Mouse (Mus musculus): Measurements from ENCODE around the gene Shroom2. TPM values are rescaled to one million over a fixed set of nuclear protein-coding genes. Genes with fewer than 3 reads are reported as not detected.

The Shroom2 gene
- polyA plus RNA-seq (2012; rRNA removed) (7.0 and 8.0 TPM in 2 replicates), polyA plus RNA-seq (2014; fragmentation: Nextera tagmentation; extraction: Ambion mirVana) (8.2 and 8.7 TPM in 2 replicates)

DNA sequence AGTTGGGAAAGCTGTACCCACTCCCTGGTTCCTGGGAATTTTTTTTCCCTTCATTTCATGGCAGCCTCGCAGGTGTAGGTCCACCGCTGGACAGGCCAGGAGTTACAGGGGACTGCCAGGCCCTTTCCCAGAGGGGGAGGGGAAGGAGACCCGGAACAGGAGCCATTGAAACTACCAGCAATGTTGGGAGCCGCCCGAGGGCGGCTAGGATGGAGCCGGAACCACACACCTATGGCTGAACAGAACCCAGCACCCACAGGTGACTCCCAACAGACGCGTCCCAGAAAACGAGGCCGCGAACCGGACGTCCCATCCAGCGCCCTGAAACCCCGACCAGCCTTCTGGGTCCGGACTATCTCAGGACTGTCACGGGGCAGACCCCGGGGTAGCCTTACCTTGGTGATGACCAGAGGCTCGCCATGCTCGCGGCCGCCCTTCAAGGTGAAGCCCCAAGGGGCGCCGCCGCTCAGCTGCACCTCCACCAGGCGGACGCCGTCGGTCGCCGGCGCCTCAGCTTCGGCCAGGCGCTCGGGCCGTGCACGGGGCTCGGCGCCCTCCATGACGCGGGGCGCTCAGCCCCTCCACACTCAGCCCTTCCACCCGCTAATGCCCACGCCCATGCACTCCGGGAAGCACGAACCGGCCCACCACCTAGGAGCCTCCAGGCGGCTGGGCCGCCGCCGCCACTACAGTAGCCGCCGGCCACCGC is at the start of gene Shroom2:
Shroom2 (minus strand) TSS at position 575 of the 709 bp plus-strand sequence.
- no peak for TF ChIP-seq POLR2A (IDR thresholded peaks at IDR 0.05; ENCODE audit: borderline replicate concordance, extremely low read depth, insufficient read depth, insufficient read length)
- DNase-seq (ENCODE audit: low spot score) (no peak), ATAC-seq (ENCODE audit: low FRiP score, low read depth) (peak; percentile 80)
- Histone ChIP-seq H3K4me1 (ENCODE audit: control insufficient read depth, insufficient read depth, low read length) (no peaks in the 10 kb centered on the region), H3K4me3 (replicated peaks; ENCODE audit: low read length) (peak within 1 kb of the TSS; percentile 55), H3K36me3 (ENCODE audit: control insufficient read depth, insufficient read depth, low read length) (no peaks in the 10 kb centered on the region), H3K27ac (replicated peaks; ENCODE audit: low read depth, low read length) (0 out of 2 replicates have a peak within 1 kb of the TSS, but pooled peaks have one; percentile 19), H3K9me3 (ENCODE audit: control insufficient read depth, low read length) (no peaks in the 10 kb centered on the region), H3K27me3 (ENCODE audit: control insufficient read depth, insufficient read depth, low read length) (peaks cover 4% of the 10 kb centered on the region; the same call in 1 of the 2 replicates), H3K9ac (ENCODE audit: low read depth, low read length, severe bottlenecking) (peak within 1 kb of the TSS; percentile 61), H3K4me2 (replicated peaks; ENCODE audit: low read depth, low read length, severe bottlenecking) (peak within 1 kb of the TSS; percentile 57)
- 21% methylated on average over 47 of the region's 55 CpGs for WGBS

DNA sequence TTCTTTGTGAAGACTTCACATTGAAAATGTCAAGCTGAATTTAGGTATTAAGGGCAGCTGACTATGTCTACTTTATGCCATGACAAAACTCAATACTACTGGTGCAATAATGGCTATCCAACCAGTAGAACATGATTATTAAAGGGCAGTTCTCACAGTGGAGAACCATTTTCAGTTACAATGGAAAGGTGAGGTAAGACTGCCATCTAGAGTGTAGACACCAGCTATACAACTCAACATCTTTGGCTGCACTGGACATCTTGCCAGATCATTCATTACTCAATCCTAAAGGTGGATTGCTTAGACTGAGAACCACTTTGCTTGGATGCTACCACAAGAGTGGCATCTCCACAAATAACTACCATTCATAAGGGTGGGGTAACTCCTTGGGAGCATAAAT is 49.7 kb upstream of the Shroom2 start:
- H3K27ac ChIP-seq (replicated peaks; ENCODE audit: low read depth, low read length), result no peak overlapping the region
- no peak overlapping the region for H3K4me3 ChIP-seq (replicated peaks; ENCODE audit: low read length)
- H3K9ac ChIP-seq (ENCODE audit: low read depth, low read length, severe bottlenecking), result no peak overlapping the region
- H3K27me3 ChIP-seq (ENCODE audit: control insufficient read depth, insufficient read depth, low read length), result no peaks in the 10 kb centered on the region
- no peak for ATAC-seq (ENCODE audit: low FRiP score, low read depth)
- no peak for TF ChIP-seq POLR2A (IDR thresholded peaks at IDR 0.05; ENCODE audit: borderline replicate concordance, extremely low read depth, insufficient read depth, insufficient read length)
- H3K9me3 ChIP-seq (ENCODE audit: control insufficient read depth, low read length), result no peaks in the 10 kb centered on the region
- no peaks in the 10 kb centered on the region for H3K4me1 ChIP-seq (ENCODE audit: control insufficient read depth, insufficient read depth, low read length)
- DNase-seq (ENCODE audit: low spot score), result peak; percentile 25
- no peaks in the 10 kb centered on the region for H3K36me3 ChIP-seq (ENCODE audit: control insufficient read depth, insufficient read depth, low read length)
- H3K4me2 ChIP-seq (replicated peaks; ENCODE audit: low read depth, low read length, severe bottlenecking), result no peak overlapping the region

DNA sequence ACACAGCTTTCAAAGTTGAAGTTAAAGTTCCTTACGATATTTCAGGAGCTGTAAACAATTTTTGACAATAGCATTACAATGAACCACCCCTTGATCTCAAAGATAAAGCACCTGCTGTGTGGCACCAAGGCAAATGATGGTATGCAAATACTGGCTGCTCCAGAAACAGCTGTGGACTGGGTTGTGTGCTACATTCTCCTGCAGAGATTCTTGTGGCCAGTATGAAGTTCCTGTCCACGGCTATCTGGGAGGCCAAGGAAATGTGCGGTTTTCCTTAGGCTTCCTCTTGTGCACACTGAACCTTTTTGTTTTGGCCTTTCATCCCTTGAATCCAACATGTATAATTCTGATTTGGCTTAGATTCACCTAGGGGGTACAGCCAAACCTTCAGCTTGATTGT is 44.1 kb upstream of the Shroom2 start:
- Histone ChIP-seq H3K4me1 (ENCODE audit: control insufficient read depth, insufficient read depth, low read length) (no peaks in the 10 kb centered on the region), H3K9ac (ENCODE audit: low read depth, low read length, severe bottlenecking) (no peak overlapping the region), H3K4me3 (replicated peaks; ENCODE audit: low read length) (no peak overlapping the region), H3K9me3 (ENCODE audit: control insufficient read depth, low read length) (no peaks in the 10 kb centered on the region), H3K36me3 (ENCODE audit: control insufficient read depth, insufficient read depth, low read length) (no peaks in the 10 kb centered on the region), H3K4me2 (replicated peaks; ENCODE audit: low read depth, low read length, severe bottlenecking) (no peak overlapping the region), H3K27ac (replicated peaks; ENCODE audit: low read depth, low read length) (no peak overlapping the region), H3K27me3 (ENCODE audit: control insufficient read depth, insufficient read depth, low read length) (no peaks in the 10 kb centered on the region)
- no peak for ATAC-seq (ENCODE audit: low FRiP score, low read depth)
- no peak for TF ChIP-seq POLR2A (IDR thresholded peaks at IDR 0.05; ENCODE audit: borderline replicate concordance, extremely low read depth, insufficient read depth, insufficient read length)
- 77% methylated on average over 3 of the region's 3 CpGs for WGBS
- DNase-seq (ENCODE audit: low spot score), result no peak

DNA sequence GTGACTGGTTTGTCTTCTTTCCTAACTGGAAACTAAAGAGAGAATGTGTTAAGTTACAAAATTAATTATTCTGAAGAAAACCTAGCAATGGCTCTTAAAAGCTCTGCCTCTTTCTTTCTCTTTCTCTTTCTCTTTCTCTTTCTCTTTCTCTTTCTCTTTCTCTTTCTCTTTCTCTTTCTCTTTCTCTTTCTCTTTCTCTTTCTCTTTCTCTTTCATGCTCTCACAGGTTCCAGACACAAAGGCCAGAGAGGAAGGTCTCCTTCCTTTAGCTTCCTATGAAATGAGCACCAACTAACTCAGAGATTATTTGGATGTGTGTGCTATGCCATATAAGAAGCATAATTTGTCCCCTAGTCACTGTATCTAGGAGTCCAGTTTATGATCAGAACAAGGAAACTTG is 36.1 kb upstream of the Shroom2 start:
- Histone ChIP-seq H3K36me3 (ENCODE audit: control insufficient read depth, insufficient read depth, low read length) (no peaks in the 10 kb centered on the region), H3K4me2 (replicated peaks; ENCODE audit: low read depth, low read length, severe bottlenecking) (no peak overlapping the region), H3K27me3 (ENCODE audit: control insufficient read depth, insufficient read depth, low read length) (no peaks in the 10 kb centered on the region), H3K4me1 (ENCODE audit: control insufficient read depth, insufficient read depth, low read length) (no peaks in the 10 kb centered on the region), H3K4me3 (replicated peaks; ENCODE audit: low read length) (no peak overlapping the region), H3K9ac (ENCODE audit: low read depth, low read length, severe bottlenecking) (no peak overlapping the region), H3K27ac (replicated peaks; ENCODE audit: low read depth, low read length) (no peak overlapping the region), H3K9me3 (ENCODE audit: control insufficient read depth, low read length) (no peaks in the 10 kb centered on the region)
- no peak for DNase-seq (ENCODE audit: low spot score)
- ATAC-seq (ENCODE audit: low FRiP score, low read depth), result no peak
- no peak for TF ChIP-seq POLR2A (IDR thresholded peaks at IDR 0.05; ENCODE audit: borderline replicate concordance, extremely low read depth, insufficient read depth, insufficient read length)

DNA sequence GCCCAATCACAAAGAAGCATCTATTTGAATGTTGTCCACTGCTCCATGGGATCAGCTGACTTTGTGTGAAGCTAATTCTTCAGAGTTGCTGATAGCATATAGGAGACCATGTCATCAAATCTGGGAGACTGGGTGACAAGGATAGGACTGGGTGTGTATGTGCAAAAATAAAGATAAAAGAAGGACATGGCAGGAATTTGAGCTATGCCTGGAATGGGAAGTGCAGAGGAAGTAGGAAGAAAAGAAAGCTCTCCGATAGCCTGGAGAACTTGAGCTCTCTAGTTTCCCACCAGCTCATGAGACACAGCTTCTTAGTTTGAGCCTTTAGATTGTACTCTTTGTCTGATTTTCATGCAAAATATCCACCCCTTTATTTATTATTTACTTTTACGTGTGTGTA is 19.3 kb upstream of the Shroom2 start:
- Histone ChIP-seq H3K4me1 (ENCODE audit: control insufficient read depth, insufficient read depth, low read length) (no peaks in the 10 kb centered on the region), H3K27me3 (ENCODE audit: control insufficient read depth, insufficient read depth, low read length) (no peaks in the 10 kb centered on the region), H3K27ac (replicated peaks; ENCODE audit: low read depth, low read length) (no peak overlapping the region), H3K36me3 (ENCODE audit: control insufficient read depth, insufficient read depth, low read length) (no peaks in the 10 kb centered on the region), H3K4me3 (replicated peaks; ENCODE audit: low read length) (no peak overlapping the region), H3K4me2 (replicated peaks; ENCODE audit: low read depth, low read length, severe bottlenecking) (no peak overlapping the region), H3K9me3 (ENCODE audit: control insufficient read depth, low read length) (no peaks in the 10 kb centered on the region), H3K9ac (ENCODE audit: low read depth, low read length, severe bottlenecking) (no peak overlapping the region)
- no peak for DNase-seq (ENCODE audit: low spot score)
- WGBS, result 70% methylated on average over 2 of the region's 2 CpGs
- ATAC-seq (ENCODE audit: low FRiP score, low read depth), result no peak
- no peak for TF ChIP-seq POLR2A (IDR thresholded peaks at IDR 0.05; ENCODE audit: borderline replicate concordance, extremely low read depth, insufficient read depth, insufficient read length)

Measured in limb, embryonic 14.5 days (tissue).